Mouse (Mus musculus): ENCODE results near the gene Pck1. TPM values are rescaled to one million over a fixed set of nuclear protein-coding genes. Genes with fewer than 3 reads are reported as not detected.

The Pck1 gene
- polyA plus RNA-seq, 1 experiment: not detected

DNA sequence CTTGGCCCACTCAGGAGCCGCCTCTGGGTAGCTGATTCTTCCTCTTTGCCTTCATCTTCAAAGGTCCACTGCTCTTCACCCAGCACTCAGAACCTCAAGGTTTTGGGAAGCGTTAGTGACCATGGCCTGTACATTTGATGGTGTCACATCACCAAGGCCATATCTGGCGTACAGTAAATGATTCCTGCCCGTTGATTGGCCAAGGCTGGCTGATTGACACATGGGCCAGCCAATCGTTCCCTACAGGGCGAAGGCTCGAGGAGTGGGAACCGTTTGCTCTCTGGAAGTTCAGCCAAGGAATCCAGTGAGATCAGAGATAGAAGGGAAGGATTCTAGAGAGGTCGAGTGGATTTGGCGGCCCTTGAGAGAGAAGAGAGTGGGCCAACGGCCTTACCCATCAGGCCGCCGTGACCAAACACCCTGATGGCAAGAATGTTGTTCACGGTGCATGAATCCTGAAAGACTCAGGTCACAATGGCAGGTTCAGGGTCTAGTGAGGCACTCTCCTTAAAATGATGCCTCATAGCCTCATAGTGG is 52.8 kb downstream of the Pck1 start:
- no peak for TF ChIP-seq POLR2A (IDR thresholded peaks at IDR 0.05; ENCODE audit: insufficient read depth, low read depth, low read length)
- TF ChIP-seq CTCF (IDR thresholded peaks at IDR 0.05; ENCODE audit: insufficient read depth, low read depth, low read length): no peak
- H3K27ac ChIP-seq (ENCODE audit: insufficient read depth, low read depth, low read length): no peak overlapping the region
- 94% methylated on average over 14 of the region's 14 CpGs for WGBS
- no peaks in the 10 kb centered on the region for H3K4me1 ChIP-seq (ENCODE audit: control insufficient read depth, insufficient read depth, low read length)
- H3K4me3 ChIP-seq (ENCODE audit: insufficient read depth, low read depth, low read length): no peak overlapping the region

DNA sequence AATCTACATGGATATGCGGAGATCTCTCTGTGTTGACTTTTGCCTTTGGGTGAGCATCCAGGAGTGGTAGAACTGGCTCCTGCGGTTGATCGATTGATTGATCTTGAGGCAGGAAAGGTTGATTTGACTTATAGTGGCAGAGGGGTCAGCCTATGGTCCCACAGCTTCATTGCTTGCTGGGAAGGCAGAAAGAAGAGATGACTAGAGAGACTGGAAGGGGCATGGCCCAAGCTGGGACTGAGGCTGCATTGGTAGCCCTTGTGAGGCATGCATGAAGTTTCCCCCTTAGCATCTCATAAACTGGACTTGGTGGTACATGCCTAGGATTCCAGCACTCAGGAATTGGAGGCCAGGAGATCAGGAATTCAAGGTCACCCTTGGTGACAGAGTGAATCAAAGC is 54.2 kb downstream of the Pck1 start:
- Histone ChIP-seq H3K4me1 (ENCODE audit: control insufficient read depth, insufficient read depth, low read length) (no peaks in the 10 kb centered on the region), H3K27ac (ENCODE audit: insufficient read depth, low read depth, low read length) (no peak overlapping the region)
- WGBS: 98% methylated on average over 3 of the region's 3 CpGs

More for the DNA sequence above, 54.2 kb downstream of the Pck1 start:
- no peak overlapping the region for H3K4me3 ChIP-seq (ENCODE audit: insufficient read depth, low read depth, low read length)
- TF ChIP-seq CTCF (IDR thresholded peaks at IDR 0.05; ENCODE audit: insufficient read depth, low read depth, low read length): no peak
- no peak for TF ChIP-seq POLR2A (IDR thresholded peaks at IDR 0.05; ENCODE audit: insufficient read depth, low read depth, low read length)

Other genes starting within 250 kb of the Pck1 start
- gene Bmp7, start 212.7 kb upstream of the Pck1 start, polyA plus RNA-seq (2012; ENCODE audit: insufficient read depth, insufficient read length, low replicate concordance, missing spikeins): not detected in 2 replicates
- not detected in 2 replicates for gene Spo11, start 175.3 kb upstream of the Pck1 start, polyA plus RNA-seq (2012; ENCODE audit: insufficient read depth, insufficient read length, low replicate concordance, missing spikeins)
- gene Rae1, start 152.9 kb upstream of the Pck1 start, polyA plus RNA-seq (2012; ENCODE audit: insufficient read depth, insufficient read length, low replicate concordance, missing spikeins): not detected in 2 replicates
- gene Rbm38, start 132.6 kb upstream of the Pck1 start, polyA plus RNA-seq (2012; ENCODE audit: insufficient read depth, insufficient read length, low replicate concordance, missing spikeins): not detected in 2 replicates
- gene Ctcfl, start 33.5 kb upstream of the Pck1 start, polyA plus RNA-seq (2012; ENCODE audit: insufficient read depth, insufficient read length, low replicate concordance, missing spikeins): not detected in 2 replicates
- gene Zbp1, start 65.9 kb downstream of the Pck1 start, polyA plus RNA-seq (2012; ENCODE audit: insufficient read depth, insufficient read length, low replicate concordance, missing spikeins): not detected in 2 replicates
- gene Pmepa1, start 123.5 kb downstream of the Pck1 start, polyA plus RNA-seq (2012; ENCODE audit: insufficient read depth, insufficient read length, low replicate concordance, missing spikeins): not detected in 2 replicates